In genomic region chr6:137558840-137559239, GRCm38 (mm10) we compare ENCODE assay signal across 8 mouse cellular contexts.
A peak's percentile ranks its signal among the peaks of the same experiment; 100 is the strongest.
DNase-seq lines count a peak whose midpoint lies in the region; ATAC-seq lines count a peak whose summit lies in the region.

No protein-coding gene starts in this region.

- no peaks in the 10 kb centered on the region for H3K36me3 ChIP-seq in hindbrain, embryonic 10.5 days

- H3K27ac ChIP-seq in hindbrain, embryonic 10.5 days, result no peak overlapping the region

- no peaks in the 10 kb centered on the region for H3K27me3 ChIP-seq in hindbrain, embryonic 10.5 days (ENCODE audit: insufficient read depth, poor library complexity, severe bottlenecking)

- H3K4me1 ChIP-seq in hindbrain, embryonic 10.5 days (replicated peaks), result peaks cover 13% of the 10 kb centered on the region

- H3K4me3 ChIP-seq in hindbrain, embryonic 10.5 days, result no peak overlapping the region

- WGBS in hindbrain, embryonic 10.5 days, result 88% methylated on average over 13 of the region's 13 CpGs

- H3K9me3 ChIP-seq in hindbrain, embryonic 10.5 days, result no peaks in the 10 kb centered on the region

- ATAC-seq in granulocyte monocyte progenitor cell, adult 5-6 weeks (replicated peaks; ENCODE audit: poor library complexity, severe bottlenecking), result peak; percentile 84

- DNase-seq in 416B (ENCODE audit: low read depth), result peak; percentile 96
- peak; percentile 45 to 55 for DNase-seq in adrenal gland, adult 18-20 months (ENCODE audit: low spot score in 2 of 2)
- DNase-seq in kidney, postnatal 36 days, result peak; percentile 55 to 72
- peak; percentile 18 for DNase-seq in naive thymus-derived CD4-positive, alpha-beta T cell, adult 2 months (ENCODE audit: low read depth)
- no peak for DNase-seq in hindbrain, embryonic 10.5 days (ENCODE audit: low spot score)
- DNase-seq in thymus, postnatal 36 days, result no peak
- DNase-seq in cerebellum, adult 8-10 months, result no peak

Comparison
In these comparisons a context has a peak if more than half of its experiments do, and no peak if none do; other contexts are left out.
1. DNase-seq: peak in 416B (single experiment), adrenal gland, adult 18-20 months (2 of 2), kidney, postnatal 36 days (2 of 2) and naive thymus-derived CD4-positive, alpha-beta T cell, adult 2 months (single experiment); none in hindbrain, embryonic 10.5 days (single experiment), thymus, postnatal 36 days (0 of 2) and cerebellum, adult 8-10 months (single experiment).